Mouse (Mus musculus) CD4-positive helper T cell, adult 2 months (primary cell): ENCODE results near the gene Ctsc.
A peak's percentile ranks its signal among the peaks of the same experiment; 100 is the strongest.
"Not testable (repeated sequence)": the region's sequence is repeated elsewhere in the genome, so short reads cannot be mapped to it uniquely, and the experiment has no call there.

Source experiments
- DNase-seq: peaks from one replicate; pipeline ENCODE4 v3.0.0-alpha.2; 2012; ENCODE audit warnings: low read depth, missing footprints, low spot score

The Ctsc gene

GRCm38 (mm10) chr7:88277858-88278627 is at the start of gene Ctsc:
Ctsc (plus strand) TSS chr7:88278085.
- DNase-seq, result peak; percentile 94

- no peak for DNase-seq
Observed at GRCm38 (mm10) chr7:88229051-88229450, 48.8 kb upstream of the Ctsc start.

GRCm38 (mm10) chr7:88230121-88230520 is 47.8 kb upstream of the Ctsc start:
- DNase-seq, result no peak

- DNase-seq, result no peak
Observed at GRCm38 (mm10) chr7:88230756-88231522, 46.9 kb upstream of the Ctsc start.

- DNase-seq, result no peak
Observed at GRCm38 (mm10) chr7:88243059-88243458, 34.8 kb upstream of the Ctsc start.

- no peak for DNase-seq
Observed at GRCm38 (mm10) chr7:88244462-88244861, 33.4 kb upstream of the Ctsc start.

GRCm38 (mm10) chr7:88250380-88250779 is 27.5 kb upstream of the Ctsc start:
- DNase-seq, result not testable (repeated sequence)

GRCm38 (mm10) chr7:88251535-88251934 is 26.4 kb upstream of the Ctsc start:
- no peak for DNase-seq

GRCm38 (mm10) chr7:88252129-88252528 is 25.8 kb upstream of the Ctsc start:
- DNase-seq, result no peak

- DNase-seq, result no peak
Observed at GRCm38 (mm10) chr7:88254884-88255283, 23.0 kb upstream of the Ctsc start.

- peak; percentile 13 for DNase-seq
Observed at GRCm38 (mm10) chr7:88259155-88259925, 18.5 kb upstream of the Ctsc start.

- no peak for DNase-seq
Observed at GRCm38 (mm10) chr7:88261799-88262198, 16.1 kb upstream of the Ctsc start.

- DNase-seq, result no peak
Observed at GRCm38 (mm10) chr7:88264861-88265260, 13.0 kb upstream of the Ctsc start.

GRCm38 (mm10) chr7:88269913-88270312 is 8.0 kb upstream of the Ctsc start:
- DNase-seq, result no peak

- no peak for DNase-seq
Observed at GRCm38 (mm10) chr7:88271531-88271930, 6.4 kb upstream of the Ctsc start.

- peak; percentile 60 for DNase-seq
Observed at GRCm38 (mm10) chr7:88276914-88277765, 745 bp upstream of the Ctsc start.

GRCm38 (mm10) chr7:88278628-88279196 is 827 bp downstream of the Ctsc start:
- DNase-seq, result peak; percentile 11

- DNase-seq, result no peak
Observed at GRCm38 (mm10) chr7:88285276-88285675, 7.4 kb downstream of the Ctsc start.

GRCm38 (mm10) chr7:88291036-88291435 is 13.2 kb downstream of the Ctsc start:
- no peak for DNase-seq

GRCm38 (mm10) chr7:88292044-88292443 is 14.2 kb downstream of the Ctsc start:
- no peak for DNase-seq

GRCm38 (mm10) chr7:88293907-88294306 is 16.0 kb downstream of the Ctsc start:
- no peak for DNase-seq
